Mouse (Mus musculus) hindbrain, embryonic 12.5 days (tissue): Measurements from ENCODE around the gene Chrnb1. TPM values are rescaled to one million over a fixed set of nuclear protein-coding genes. Genes with fewer than 3 reads are reported as not detected.
A peak's percentile ranks its signal among the peaks of the same experiment; 100 is the strongest.

Source experiments
- ATAC-seq: fragments of 200-750 bp; cut with Nextera tagmentation; 2 replicates; pipeline ENCODE4 v1.8.0; 2017; ENCODE audit warnings: moderate TSS enrichment; ENCODE audit not compliant: low FRiP score
- H3K27ac ChIP-seq: fragments of 300-500 bp; sonication (generic); 2 replicates; pipeline ENCODE4 v1.5.1; 2016; ENCODE audit warnings: mild to moderate bottlenecking
- H3K27me3 ChIP-seq: fragments of 300-500 bp; sonication (generic); 2 replicates; pipeline ENCODE4 v1.6.1; 2016; ENCODE audit warnings: mild to moderate bottlenecking
- H3K36me3 ChIP-seq: fragments of 300-500 bp; sonication (generic); 2 replicates; pipeline ENCODE4 v1.6.1; 2016; ENCODE audit warnings: mild to moderate bottlenecking
- H3K4me1 ChIP-seq: fragments of 300-500 bp; sonication (generic); 2 replicates; pipeline ENCODE4 v1.6.1; 2016
- H3K4me2 ChIP-seq: fragments of 300-500 bp; sonication (generic); replicated peaks from 2 replicates; pipeline ENCODE4 v1.6.1; 2016; ENCODE audit warnings: mild to moderate bottlenecking
- H3K4me3 ChIP-seq: fragments of 300-500 bp; sonication (generic); 2 replicates; pipeline ENCODE4 v1.5.1; 2016; ENCODE audit warnings: mild to moderate bottlenecking
- H3K9ac ChIP-seq: fragments of 300-500 bp; sonication (generic); 2 replicates; pipeline ENCODE4 v1.6.1; 2016; ENCODE audit warnings: mild to moderate bottlenecking, moderate library complexity
- H3K9me3 ChIP-seq: fragments of 300-500 bp; sonication (generic); replicated peaks from 2 replicates; pipeline ENCODE4 v1.6.1; 2016; ENCODE audit warnings: mild to moderate bottlenecking
- WGBS: fragments of 180-500 bp; shearing (Covaris S2); methylation state at CpG from one replicate; pipeline ENCODE4 v1.1.7; 2016; 5-methylcytosine and 5-hydroxymethylcytosine counted together
- polyA plus RNA-seq: library from polyadenylated mRNA; unstranded; fragments of >200 nt; fragmentation: Nextera tagmentation; extraction: Ambion mirVana; gene quantifications from 2 replicates; pipeline ENCODE4 v1.2.1, GENCODE M21; 2016

Gene Chrnb1
- polyA plus RNA-seq, 1 experiment from 2014 or later, result 3.0 TPM

DNA sequence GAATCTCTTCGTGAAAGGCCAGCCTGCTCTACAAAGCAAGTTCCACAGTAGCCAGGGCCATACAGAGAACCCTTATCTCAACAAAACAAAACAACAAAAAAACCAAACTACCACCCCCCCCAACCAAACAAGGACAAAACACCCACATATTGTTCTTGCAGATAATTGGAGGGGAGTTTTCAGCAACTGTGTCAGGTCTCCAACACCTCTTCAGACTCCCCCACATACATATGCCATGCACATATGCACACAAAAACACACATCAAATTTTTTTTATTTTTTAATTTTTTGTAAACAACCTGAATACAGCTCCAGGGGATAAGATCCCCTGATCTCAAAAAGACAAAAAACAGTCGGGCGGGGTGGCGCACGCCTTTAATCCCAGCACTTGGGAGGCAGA, 41.5 kb downstream of the Chrnb1 start:
- ATAC-seq, result no peak
- 0 out of 2 replicates have a peak overlapping the region, but pooled peaks have one; percentile 76 for H3K4me2 ChIP-seq
- 92% methylated on average over 5 of the region's 5 CpGs for WGBS
- no peak overlapping the region for H3K9ac ChIP-seq
- no peak overlapping the region for H3K4me3 ChIP-seq
- no peaks in the 10 kb centered on the region for H3K27me3 ChIP-seq
- H3K4me1 ChIP-seq, result peaks cover 43% of the 10 kb centered on the region
- no peaks in the 10 kb centered on the region for H3K9me3 ChIP-seq
- H3K36me3 ChIP-seq, result no peaks in the 10 kb centered on the region
- H3K27ac ChIP-seq, result no peak overlapping the region

GRCm38 (mm10) chr11:69752686-69753085, 43.1 kb downstream of the Chrnb1 start:
- Histone ChIP-seq H3K9ac (no peak overlapping the region), H3K27ac (no peak overlapping the region), H3K27me3 (no peaks in the 10 kb centered on the region), H3K4me3 (no peak overlapping the region), H3K36me3 (peaks cover 5% of the 10 kb centered on the region), H3K4me1 (peaks cover 43% of the 10 kb centered on the region), H3K9me3 (no peaks in the 10 kb centered on the region), H3K4me2 (no peak overlapping the region)
- no peak for ATAC-seq

DNA sequence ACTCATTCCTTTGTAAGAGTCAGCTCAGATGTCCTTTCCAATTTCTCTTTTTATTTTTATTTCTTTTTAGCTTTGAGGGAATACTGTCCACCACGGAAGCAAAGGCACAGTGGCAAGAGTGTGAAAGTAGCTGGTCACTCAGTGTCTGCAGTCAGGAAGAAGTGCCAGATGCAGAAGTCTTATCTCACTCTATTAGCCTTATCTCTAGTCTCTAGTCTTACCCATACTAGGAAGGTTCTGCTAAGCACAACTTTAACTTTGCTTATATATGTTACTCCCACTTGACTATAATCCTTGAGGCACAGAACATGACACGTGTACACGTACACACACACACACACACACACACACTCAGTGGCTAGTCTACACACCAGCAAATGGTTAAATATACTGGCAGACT, 44.1 kb downstream of the Chrnb1 start:
- Histone ChIP-seq H3K27me3 (no peaks in the 10 kb centered on the region), H3K9me3 (no peaks in the 10 kb centered on the region), H3K9ac (no peak overlapping the region), H3K4me2 (no peak overlapping the region), H3K36me3 (peaks cover 14% of the 10 kb centered on the region), H3K4me3 (no peak overlapping the region), H3K27ac (no peak overlapping the region), H3K4me1 (peaks cover 35% of the 10 kb centered on the region)
- ATAC-seq, result no peak
- WGBS, result 81% methylated on average over 3 of the region's 3 CpGs

Other genes starting within 250 kb of the Chrnb1 start
- 1.4 and 2.5 TPM in 2 replicates for gene Dnah2, start 246.8 kb downstream of the Chrnb1 start, polyA plus RNA-seq
- gene Efnb3, start 235.7 kb downstream of the Chrnb1 start, polyA plus RNA-seq, result 95.7 and 106 TPM in 2 replicates
- 29.7 and 29.9 TPM in 2 replicates for gene Wrap53, start 215.7 kb downstream of the Chrnb1 start, polyA plus RNA-seq
- gene Trp53, start 215.6 kb downstream of the Chrnb1 start, polyA plus RNA-seq, result 105 and 109 TPM in 2 replicates
- 12.1 and 18.5 TPM in 2 replicates for gene Atp1b2, start 190.0 kb downstream of the Chrnb1 start, polyA plus RNA-seq
- gene Shbg, start 178.0 kb downstream of the Chrnb1 start, polyA plus RNA-seq, result not detected in 2 replicates
- 24.4 and 26.6 TPM in 2 replicates for gene Sat2, start 173.9 kb downstream of the Chrnb1 start, polyA plus RNA-seq
- gene Fxr2, start 163.0 kb downstream of the Chrnb1 start, polyA plus RNA-seq, result 62.7 and 62.8 TPM in 2 replicates
- gene Sox15, start 140.6 kb downstream of the Chrnb1 start, polyA plus RNA-seq, result 0.26 TPM in 1 of 2 replicates, not detected in the other
- 68.0 and 69.1 TPM in 2 replicates for gene Mpdu1, start 133.3 kb downstream of the Chrnb1 start, polyA plus RNA-seq
- gene Cd68, start 129.8 kb downstream of the Chrnb1 start, polyA plus RNA-seq, result 6.9 and 8.2 TPM in 2 replicates
- 555 and 589 TPM in 2 replicates for gene Eif4a1, start 123.5 kb downstream of the Chrnb1 start, polyA plus RNA-seq
- 105 and 106 TPM in 2 replicates for gene Senp3, start 113.9 kb downstream of the Chrnb1 start, polyA plus RNA-seq
- gene Tnfsf13, start 110.2 kb downstream of the Chrnb1 start, polyA plus RNA-seq, result 0.42 and 0.49 TPM in 2 replicates
- 3.1 and 3.4 TPM in 2 replicates for gene Tnfsf12, start 100.1 kb downstream of the Chrnb1 start, polyA plus RNA-seq
- gene Tnfsfm13, start 99.8 kb downstream of the Chrnb1 start, polyA plus RNA-seq, result 0.80 and 1.9 TPM in 2 replicates
- gene Polr2a, start 37.3 kb downstream of the Chrnb1 start, polyA plus RNA-seq, result 32.2 and 39.0 TPM in 2 replicates
- gene Slc35g3, start 34.0 kb downstream of the Chrnb1 start, polyA plus RNA-seq, result 0.40 and 0.61 TPM in 2 replicates
- 2.3 and 2.4 TPM in 2 replicates for gene Zbtb4, start 30.0 kb downstream of the Chrnb1 start, polyA plus RNA-seq
- gene Fgf11, start 5.9 kb upstream of the Chrnb1 start, polyA plus RNA-seq, result 3.7 and 4.2 TPM in 2 replicates
- gene Tmem102, start 9.7 kb upstream of the Chrnb1 start, polyA plus RNA-seq, result 1.6 and 2.4 TPM in 2 replicates
- not detected in 2 replicates for gene Gm39566, start 19.4 kb upstream of the Chrnb1 start, polyA plus RNA-seq
- gene Spem2, start 22.5 kb upstream of the Chrnb1 start, polyA plus RNA-seq, result 0.14 TPM in 1 of 2 replicates, not detected in the other
- gene Spem1, start 26.2 kb upstream of the Chrnb1 start, polyA plus RNA-seq, result 0.21 and 0.46 TPM in 2 replicates
- gene Nlgn2, start 41.8 kb upstream of the Chrnb1 start, polyA plus RNA-seq, result 14.7 and 14.9 TPM in 2 replicates
- 268 and 314 TPM in 2 replicates for gene Tmem256, start 42.6 kb upstream of the Chrnb1 start, polyA plus RNA-seq
- 74.9 and 87.3 TPM in 2 replicates for gene Plscr3, start 50.4 kb upstream of the Chrnb1 start, polyA plus RNA-seq
- 0.57 and 1.4 TPM in 2 replicates for gene Tnk1, start 62.8 kb upstream of the Chrnb1 start, polyA plus RNA-seq
- not detected in 2 replicates for gene Tmem95, start 82.1 kb upstream of the Chrnb1 start, polyA plus RNA-seq
- gene Kctd11, start 85.5 kb upstream of the Chrnb1 start, polyA plus RNA-seq, result 2.9 and 3.2 TPM in 2 replicates
- gene Acap1, start 99.6 kb upstream of the Chrnb1 start, polyA plus RNA-seq, result 0.86 and 0.92 TPM in 2 replicates
- gene 2810408A11Rik, start 105.0 kb upstream of the Chrnb1 start, polyA plus RNA-seq, result 17.8 TPM in 2 replicates
- 15.0 and 15.2 TPM in 2 replicates for gene Neurl4, start 105.1 kb upstream of the Chrnb1 start, polyA plus RNA-seq
- gene Gps2, start 117.9 kb upstream of the Chrnb1 start, polyA plus RNA-seq, result 84.7 and 90.1 TPM in 2 replicates
- gene Eif5a, start 126.0 kb upstream of the Chrnb1 start, polyA plus RNA-seq, result 1,354 and 1,360 TPM in 2 replicates
- gene Ybx2, start 139.9 kb upstream of the Chrnb1 start, polyA plus RNA-seq, result 5.5 and 9.0 TPM in 2 replicates
- 9.6 and 12.9 TPM in 2 replicates for gene Slc2a4, start 152.2 kb upstream of the Chrnb1 start, polyA plus RNA-seq
- 9.5 and 21.8 TPM in 2 replicates for gene Cldn7, start 168.8 kb upstream of the Chrnb1 start, polyA plus RNA-seq
- gene Ctdnep1, start 185.2 kb upstream of the Chrnb1 start, polyA plus RNA-seq, result 22.4 and 26.1 TPM in 2 replicates
- gene Elp5, start 186.6 kb upstream of the Chrnb1 start, polyA plus RNA-seq, result 123 and 127 TPM in 2 replicates
- gene Gabarap, start 195.2 kb upstream of the Chrnb1 start, polyA plus RNA-seq, result 598 and 607 TPM in 2 replicates
- gene Phf23, start 199.8 kb upstream of the Chrnb1 start, polyA plus RNA-seq, result 87.8 and 96.2 TPM in 2 replicates
- gene Dvl2, start 204.7 kb upstream of the Chrnb1 start, polyA plus RNA-seq, result 45.9 and 46.4 TPM in 2 replicates
- gene Acadvl, start 219.5 kb upstream of the Chrnb1 start, polyA plus RNA-seq, result 59.8 and 61.9 TPM in 2 replicates
- gene Dlg4, start 221.0 kb upstream of the Chrnb1 start, polyA plus RNA-seq, result 23.0 and 28.5 TPM in 2 replicates